Mouse (Mus musculus): Measurements from ENCODE around the gene Sft2d1. TPM values are rescaled to one million over a fixed set of nuclear protein-coding genes. Genes with fewer than 3 reads are reported as not detected.

Gene Sft2d1
- polyA plus RNA-seq, 1 experiment from 2014 or later, result 92.5 TPM

DNA sequence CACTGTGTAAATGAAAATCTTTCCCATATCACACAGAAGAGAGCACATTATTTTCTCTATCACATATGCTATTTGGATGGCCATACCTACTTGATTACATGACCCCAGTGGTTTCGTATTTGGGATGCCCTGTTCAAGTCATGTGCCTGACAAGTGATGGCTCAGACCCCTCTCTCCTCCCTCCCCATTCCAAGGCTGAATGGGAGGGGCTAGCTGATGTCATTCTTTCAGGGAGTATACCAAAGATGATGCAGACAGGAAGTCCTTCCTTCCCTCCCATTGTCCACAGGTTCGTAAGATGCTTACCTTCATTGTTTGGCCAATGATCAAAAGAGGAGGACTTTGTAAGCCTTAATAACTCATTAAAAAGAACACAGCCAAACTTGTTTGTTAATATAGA is 58.3 kb downstream of the Sft2d1 start:
- WGBS, result 75% methylated on average over 2 of the region's 2 CpGs

DNA sequence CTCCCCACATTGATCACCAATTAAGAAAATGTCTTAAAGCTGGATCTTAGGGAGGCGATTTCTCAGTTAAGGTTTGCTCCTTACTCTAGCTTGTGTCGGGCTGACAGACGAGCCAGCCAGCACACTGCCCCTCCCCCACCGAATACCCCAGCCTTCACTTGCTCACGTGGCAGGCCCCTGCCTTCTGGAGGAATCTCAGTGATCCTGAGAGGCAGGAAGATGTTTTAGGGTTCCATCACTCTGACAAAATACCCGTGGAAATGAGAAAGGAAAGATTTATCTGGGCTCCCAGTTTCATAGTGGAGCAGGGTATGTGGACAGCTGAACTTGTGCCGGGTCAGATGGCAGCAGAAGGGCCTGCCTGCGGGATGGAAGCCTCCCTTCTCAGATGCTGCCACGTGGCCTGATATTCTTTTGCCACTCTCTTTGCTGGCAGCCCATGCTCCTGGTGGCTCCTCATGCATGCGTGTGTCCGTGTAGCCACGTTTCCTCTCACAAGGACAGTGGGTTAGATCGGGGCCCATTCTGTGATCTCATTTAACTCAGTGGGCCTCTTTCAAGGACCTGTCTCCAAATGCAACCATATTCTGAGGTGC is 59.8 kb downstream of the Sft2d1 start:
- Histone ChIP-seq H3K4me3 (ENCODE audit: low read length) (no peak overlapping the region), H3K27me3 (replicated peaks; ENCODE audit: control insufficient read depth, insufficient read depth, low read length) (no peaks in the 10 kb centered on the region), H3K4me2 (ENCODE audit: low read depth, low read length) (no peak overlapping the region), H3K27ac (ENCODE audit: low read length) (no peak overlapping the region), H3K4me1 (ENCODE audit: control insufficient read depth, insufficient read depth, low read length) (peaks cover 22% of the 10 kb centered on the region), H3K9ac (ENCODE audit: low read depth, low read length) (no peak overlapping the region), H3K9me3 (ENCODE audit: control insufficient read depth, low read length) (no peaks in the 10 kb centered on the region), H3K36me3 (ENCODE audit: control insufficient read depth, insufficient read depth, low read length) (no peaks in the 10 kb centered on the region)
- WGBS, result 44% methylated on average over 13 of the region's 13 CpGs
- ATAC-seq, result no peak

More for the DNA sequence above, 58.3 kb downstream of the Sft2d1 start:
- Histone ChIP-seq H3K4me2 (ENCODE audit: low read depth, low read length) (no peak overlapping the region), H3K27me3 (replicated peaks; ENCODE audit: control insufficient read depth, insufficient read depth, low read length) (no peaks in the 10 kb centered on the region), H3K36me3 (ENCODE audit: control insufficient read depth, insufficient read depth, low read length) (no peaks in the 10 kb centered on the region), H3K4me3 (ENCODE audit: low read length) (no peak overlapping the region), H3K27ac (ENCODE audit: low read length) (no peak overlapping the region), H3K9ac (ENCODE audit: low read depth, low read length) (no peak overlapping the region), H3K4me1 (ENCODE audit: control insufficient read depth, insufficient read depth, low read length) (peaks cover 22% of the 10 kb centered on the region), H3K9me3 (ENCODE audit: control insufficient read depth, low read length) (no peaks in the 10 kb centered on the region)
- ATAC-seq, result no peak

DNA sequence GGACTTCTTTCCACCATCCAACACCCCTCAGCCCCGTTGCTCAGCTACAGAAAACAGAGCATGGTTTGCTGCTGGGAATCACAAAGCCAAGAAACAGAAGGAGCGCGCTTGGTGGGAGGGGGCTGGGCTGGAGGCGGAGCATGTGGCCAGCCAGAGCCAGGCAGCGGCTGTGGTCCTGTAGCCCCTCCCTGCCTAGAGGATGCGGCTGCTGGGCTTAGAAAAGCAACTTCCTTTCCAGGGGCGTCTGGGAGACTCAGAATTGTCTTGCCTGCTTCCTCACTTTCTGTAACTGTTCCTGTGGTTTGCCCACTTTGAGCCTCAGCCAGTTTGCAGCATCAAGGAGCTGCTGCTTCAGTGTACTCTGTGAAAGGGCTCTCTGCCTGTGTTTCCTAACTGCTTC is 60.9 kb downstream of the Sft2d1 start:
- 2% methylated on average over 7 of the region's 7 CpGs for WGBS
- peak; percentile 43; the same call in 1 of the 2 replicates for ATAC-seq
- H3K4me2 ChIP-seq (ENCODE audit: low read depth, low read length), result peak overlapping the region; percentile 58
- H3K4me3 ChIP-seq (ENCODE audit: low read length), result peak overlapping the region; percentile 24
- no peaks in the 10 kb centered on the region for H3K36me3 ChIP-seq (ENCODE audit: control insufficient read depth, insufficient read depth, low read length)
- H3K4me1 ChIP-seq (ENCODE audit: control insufficient read depth, insufficient read depth, low read length), result peaks cover 20% of the 10 kb centered on the region
- no peaks in the 10 kb centered on the region for H3K27me3 ChIP-seq (replicated peaks; ENCODE audit: control insufficient read depth, insufficient read depth, low read length)
- peak overlapping the region; percentile 81 for H3K27ac ChIP-seq (ENCODE audit: low read length)
- no peaks in the 10 kb centered on the region for H3K9me3 ChIP-seq (ENCODE audit: control insufficient read depth, low read length)
- H3K9ac ChIP-seq (ENCODE audit: low read depth, low read length), result peak overlapping the region; percentile 39

DNA sequence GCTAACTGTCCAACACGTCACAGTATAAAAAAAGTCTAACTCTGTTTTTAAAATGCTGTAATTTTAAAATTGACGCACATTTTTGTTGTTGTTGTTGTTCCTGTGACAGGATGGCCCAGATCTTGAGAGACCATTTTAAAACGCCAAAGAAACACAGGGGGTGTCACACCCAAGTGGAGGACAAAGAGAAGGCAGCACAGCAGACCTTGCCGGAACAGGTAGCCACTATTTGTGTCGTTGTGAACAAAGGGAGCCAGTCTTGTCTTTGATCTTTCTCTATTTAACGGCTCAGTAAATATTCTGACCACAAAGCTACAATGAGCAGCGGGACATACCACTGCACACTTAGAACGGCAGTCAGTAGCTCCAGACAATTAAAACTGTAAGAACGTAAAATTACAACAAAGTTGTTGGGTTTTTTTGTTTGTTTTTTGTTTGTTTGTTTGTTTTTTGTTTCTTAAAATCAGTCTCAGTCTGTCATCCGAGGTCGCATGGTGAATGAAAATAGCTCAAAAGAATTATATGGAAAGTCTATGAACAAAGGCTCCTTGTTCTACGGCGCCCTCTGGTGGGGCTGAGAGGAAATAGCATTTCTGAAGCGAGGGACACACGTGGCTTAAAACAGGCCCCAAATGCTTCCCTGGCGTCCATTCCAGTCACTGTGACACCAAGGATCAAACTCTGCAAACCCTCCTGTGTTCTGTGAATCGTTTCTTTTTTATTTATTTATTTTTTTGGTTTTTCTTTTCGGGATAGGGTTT is 61.6 kb downstream of the Sft2d1 start:
- peak overlapping the region; percentile 44; the same call in 1 of the 2 replicates for H3K9ac ChIP-seq (ENCODE audit: low read depth, low read length)
- peak; percentile 42 for ATAC-seq
- WGBS, result 4% methylated on average over 18 of the region's 18 CpGs

More for the DNA sequence above, 61.6 kb downstream of the Sft2d1 start:
- no peaks in the 10 kb centered on the region for H3K27me3 ChIP-seq (replicated peaks; ENCODE audit: control insufficient read depth, insufficient read depth, low read length)
- peak overlapping the region; percentile 81 for H3K27ac ChIP-seq (ENCODE audit: low read length)
- no peaks in the 10 kb centered on the region for H3K9me3 ChIP-seq (ENCODE audit: control insufficient read depth, low read length)
- no peaks in the 10 kb centered on the region for H3K36me3 ChIP-seq (ENCODE audit: control insufficient read depth, insufficient read depth, low read length)
- peak overlapping the region; percentile 24 for H3K4me3 ChIP-seq (ENCODE audit: low read length)
- peak overlapping the region; percentile 58 for H3K4me2 ChIP-seq (ENCODE audit: low read depth, low read length)
- peaks cover 19% of the 10 kb centered on the region for H3K4me1 ChIP-seq (ENCODE audit: control insufficient read depth, insufficient read depth, low read length)

Other genes with a start within 250 kb of the Sft2d1 start
- 0.11 TPM in 1 of 2 replicates, not detected in the other for gene Gm49673, start 163.3 kb upstream of the Sft2d1 start, polyA plus RNA-seq (2015; fragmentation: Nextera tagmentation; extraction: Ambion mirVana)
- 39.0 and 39.6 TPM in 2 replicates for gene Rnaset2a, start 163.0 kb upstream of the Sft2d1 start, polyA plus RNA-seq (2015; fragmentation: Nextera tagmentation; extraction: Ambion mirVana)
- gene Fgfr1op, start 145.6 kb upstream of the Sft2d1 start, polyA plus RNA-seq (2015; fragmentation: Nextera tagmentation; extraction: Ambion mirVana), result 31.4 and 32.0 TPM in 2 replicates
- 0.75 and 0.78 TPM in 2 replicates for gene Ccr6, start 75.1 kb upstream of the Sft2d1 start, polyA plus RNA-seq (2015; fragmentation: Nextera tagmentation; extraction: Ambion mirVana)
- gene Mpc1, start 28.2 kb upstream of the Sft2d1 start, polyA plus RNA-seq (2015; fragmentation: Nextera tagmentation; extraction: Ambion mirVana), result 223 and 235 TPM in 2 replicates
- 0.17 and 0.20 TPM in 2 replicates for gene Prr18, start 26.4 kb downstream of the Sft2d1 start, polyA plus RNA-seq (2015; fragmentation: Nextera tagmentation; extraction: Ambion mirVana)
- gene T2, start 44.9 kb downstream of the Sft2d1 start, polyA plus RNA-seq (2015; fragmentation: Nextera tagmentation; extraction: Ambion mirVana), result 0.22 and 0.24 TPM in 2 replicates
- 0.17 and 0.23 TPM in 2 replicates for gene T, start 123.3 kb downstream of the Sft2d1 start, polyA plus RNA-seq (2015; fragmentation: Nextera tagmentation; extraction: Ambion mirVana)
- 0.61 and 1.0 TPM in 2 replicates for gene Pde10a, start 214.3 kb downstream of the Sft2d1 start, polyA plus RNA-seq (2015; fragmentation: Nextera tagmentation; extraction: Ambion mirVana)